Mouse (Mus musculus): Measurements from ENCODE around the gene Dcaf1. TPM values are rescaled to one million over a fixed set of nuclear protein-coding genes. Genes with fewer than 3 reads are reported as not detected.

Gene Dcaf1
- polyA plus RNA-seq, 1 experiment from 2014 or later = 15.9 TPM

DNA sequence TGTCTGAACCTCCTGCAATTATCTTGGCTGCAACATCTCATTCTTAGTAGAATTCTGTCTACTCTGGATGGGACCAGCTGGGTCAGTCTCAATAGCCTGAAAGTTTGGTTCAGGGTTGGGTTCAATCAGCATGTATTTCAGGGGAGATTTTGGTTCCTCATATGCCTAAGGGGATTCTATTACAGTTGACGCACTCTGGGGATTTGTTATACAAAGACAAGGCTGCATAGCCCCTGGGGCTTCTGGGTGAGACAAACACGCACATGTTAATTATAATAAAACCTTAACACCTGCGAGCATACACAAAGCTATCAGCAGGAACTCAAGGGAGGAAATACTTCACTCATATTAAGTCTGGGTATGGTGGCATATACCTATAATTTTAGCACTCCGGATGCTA lies 15.2 kb upstream of the Dcaf1 start:
- H3K4me2 ChIP-seq = no peak overlapping the region
- H3K4me3 ChIP-seq (replicated peaks) = no peak overlapping the region
- ATAC-seq (ENCODE audit: low FRiP score) = no peak
- peaks cover 5% of the 10 kb centered on the region; the same call in 1 of the 2 replicates for H3K9me3 ChIP-seq (replicated peaks)
- H3K9ac ChIP-seq (replicated peaks) = no peak overlapping the region
- no peak overlapping the region for H3K27ac ChIP-seq (replicated peaks)
- no peaks in the 10 kb centered on the region; the same call in 1 of the 2 replicates for H3K36me3 ChIP-seq
- no peaks in the 10 kb centered on the region for H3K27me3 ChIP-seq (replicated peaks)
- H3K4me1 ChIP-seq = no peaks in the 10 kb centered on the region
- WGBS = 75% methylated on average over 4 of the region's 4 CpGs

DNA sequence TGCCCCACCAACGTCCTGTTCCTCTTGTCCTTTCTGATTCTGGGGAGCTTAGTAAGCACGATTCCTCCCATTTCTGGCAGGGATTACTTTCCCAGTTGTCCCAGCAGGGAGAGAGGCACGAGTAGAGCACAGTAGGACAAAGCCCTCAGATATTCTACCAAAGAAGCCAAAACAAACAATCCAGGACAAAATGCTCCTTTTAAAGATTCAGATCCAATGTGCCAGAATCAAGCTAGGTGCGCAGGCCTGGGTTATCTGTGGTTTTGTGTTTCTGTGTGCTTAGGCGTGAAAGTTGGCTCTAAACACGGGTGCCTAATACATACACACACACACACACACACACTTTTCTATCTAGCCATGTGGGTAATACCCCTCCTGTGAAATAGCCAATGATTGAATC lies 3.5 kb upstream of the Dcaf1 start:
- Histone ChIP-seq H3K4me3 (replicated peaks) (no peak overlapping the region), H3K4me1 (peaks cover 11% of the 10 kb centered on the region), H3K36me3 (no peaks in the 10 kb centered on the region), H3K27ac (replicated peaks) (no peak overlapping the region), H3K27me3 (replicated peaks) (no peaks in the 10 kb centered on the region), H3K9ac (replicated peaks) (no peak overlapping the region), H3K4me2 (no peak overlapping the region), H3K9me3 (replicated peaks) (no peaks in the 10 kb centered on the region)
- no peak for ATAC-seq (ENCODE audit: low FRiP score)
- 75% methylated on average over 6 of the region's 6 CpGs for WGBS

DNA sequence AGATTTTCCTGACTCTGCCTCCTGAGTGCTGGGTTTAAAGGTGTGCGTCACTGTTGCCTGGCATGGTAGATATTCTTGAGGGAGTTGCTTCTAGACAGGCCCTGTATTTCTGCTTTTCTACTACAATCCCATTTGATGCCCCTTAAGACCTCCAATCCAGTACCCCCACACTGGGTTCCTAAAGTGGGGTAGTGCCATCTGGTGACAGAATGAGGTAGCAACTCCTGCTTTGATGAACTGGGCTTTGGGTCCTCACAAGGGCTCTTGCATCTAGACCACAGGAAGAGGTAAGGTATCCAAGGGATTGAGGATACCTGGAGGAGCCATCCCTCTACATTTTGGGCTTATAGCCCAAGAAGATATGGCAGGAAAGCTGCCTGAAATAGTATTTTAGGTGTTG lies 2.5 kb upstream of the Dcaf1 start:
- Histone ChIP-seq H3K4me2 (no peak overlapping the region), H3K27ac (replicated peaks) (no peak overlapping the region), H3K4me3 (replicated peaks) (no peak overlapping the region), H3K9me3 (replicated peaks) (no peaks in the 10 kb centered on the region), H3K36me3 (no peaks in the 10 kb centered on the region), H3K4me1 (peaks cover 15% of the 10 kb centered on the region), H3K27me3 (replicated peaks) (no peaks in the 10 kb centered on the region), H3K9ac (replicated peaks) (no peak overlapping the region)
- 92% methylated on average over 1 of the region's 1 CpGs for WGBS
- no peak for ATAC-seq (ENCODE audit: low FRiP score)

DNA sequence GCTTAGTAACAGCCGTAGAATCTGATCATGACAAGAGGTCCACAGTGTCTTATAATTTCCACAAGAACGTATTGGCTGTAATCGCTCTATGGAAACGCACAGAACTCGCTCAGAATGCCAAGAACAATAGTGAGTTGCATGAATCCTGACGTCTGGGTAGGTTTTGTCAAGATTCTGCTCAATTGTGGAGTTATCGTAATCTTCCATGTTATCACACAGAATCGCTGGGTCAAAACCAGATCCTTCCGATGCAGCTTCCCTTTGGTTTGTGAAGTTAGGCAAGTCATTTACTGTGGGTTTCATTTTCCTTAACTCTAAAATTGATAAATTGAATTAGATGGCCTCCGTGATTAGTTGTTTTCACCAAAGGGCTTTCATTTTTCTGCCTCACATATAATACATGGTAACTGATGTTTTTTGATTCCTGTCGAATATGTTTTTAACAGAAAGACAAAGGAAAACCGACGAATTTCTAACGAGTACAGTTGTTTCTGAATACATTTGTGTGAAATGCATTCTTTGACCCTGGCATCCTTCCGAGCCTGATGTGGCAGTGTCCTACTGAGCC lies 540 bp upstream of the Dcaf1 start:
- Histone ChIP-seq H3K27me3 (replicated peaks) (no peaks in the 10 kb centered on the region), H3K4me1 (peaks cover 15% of the 10 kb centered on the region), H3K4me2 (peak overlapping the region; percentile 64), H3K36me3 (no peaks in the 10 kb centered on the region), H3K9ac (replicated peaks) (peak overlapping the region; percentile 56), H3K9me3 (replicated peaks) (no peaks in the 10 kb centered on the region), H3K27ac (replicated peaks) (0 out of 2 replicates have a peak overlapping the region, but pooled peaks have one; percentile 64), H3K4me3 (replicated peaks) (peak overlapping the region; percentile 96)
- ATAC-seq (ENCODE audit: low FRiP score) = no peak
- WGBS = 49% methylated on average over 15 of the region's 15 CpGs

DNA sequence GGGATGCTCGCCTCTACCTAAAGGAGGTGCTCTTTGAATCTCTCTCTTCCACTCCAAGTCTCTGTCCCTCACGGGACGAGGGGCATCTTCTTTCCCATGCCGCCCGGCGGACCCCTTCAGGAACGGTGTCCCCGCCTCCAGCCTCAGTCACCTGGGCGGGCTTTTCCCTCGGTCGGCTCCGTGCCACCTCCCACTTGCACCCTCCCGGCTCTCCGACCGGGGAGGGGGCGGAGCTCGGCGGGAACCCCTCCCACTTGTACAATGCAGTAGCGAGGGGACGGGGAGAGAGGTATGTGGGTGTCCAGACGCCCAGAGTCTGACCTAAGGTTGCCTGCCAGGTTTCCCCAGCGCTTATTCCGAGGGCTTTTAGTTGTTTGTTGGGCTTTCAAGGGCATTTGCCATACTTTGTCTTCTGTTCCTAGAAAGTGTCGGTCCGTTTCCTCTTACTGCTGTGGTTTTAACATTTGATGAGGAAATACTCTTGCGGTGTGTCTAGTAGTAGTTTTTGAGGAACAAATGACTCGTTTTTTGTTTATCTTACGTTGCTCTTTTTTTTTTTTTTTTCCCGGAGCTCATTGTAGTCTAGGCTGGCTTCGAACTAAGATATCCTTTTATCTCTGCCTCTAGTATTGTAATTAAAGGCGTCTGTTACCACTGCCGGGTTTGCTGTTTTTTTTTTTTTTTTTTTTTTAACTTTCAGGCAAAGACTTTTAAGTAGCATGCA lies 869 bp downstream of the Dcaf1 start:
- Histone ChIP-seq H3K9me3 (replicated peaks) (no peaks in the 10 kb centered on the region), H3K9ac (replicated peaks) (peak overlapping the region; percentile 80), H3K4me3 (replicated peaks) (peak overlapping the region; percentile 96), H3K27me3 (replicated peaks) (no peaks in the 10 kb centered on the region), H3K4me1 (peaks cover 15% of the 10 kb centered on the region), H3K27ac (replicated peaks) (peak overlapping the region; percentile 93), H3K36me3 (no peaks in the 10 kb centered on the region), H3K4me2 (peak overlapping the region; percentile 96)
- 3% methylated on average over 29 of the region's 32 CpGs for WGBS
- peak; percentile 75 for ATAC-seq (ENCODE audit: low FRiP score)

DNA sequence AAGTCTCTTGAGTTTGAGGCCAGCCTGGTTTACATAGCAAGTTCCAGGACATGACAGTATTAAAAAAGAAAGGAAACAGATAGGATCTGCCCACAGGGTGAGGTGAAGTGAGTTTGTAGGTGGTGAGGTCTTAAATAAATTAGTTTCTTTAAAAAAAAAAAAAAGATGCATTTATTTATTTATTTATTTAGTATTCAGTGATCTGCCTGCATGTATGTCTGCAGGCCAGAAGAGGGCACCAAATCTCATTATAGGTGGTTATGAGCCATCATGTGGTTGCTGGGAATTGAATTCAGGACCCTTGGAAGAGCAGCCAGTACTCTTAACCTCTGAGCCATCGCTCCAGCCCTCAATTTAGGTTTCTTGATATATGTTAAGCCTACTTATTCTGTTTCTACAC lies 18.9 kb downstream of the Dcaf1 start:
- Histone ChIP-seq H3K27ac (replicated peaks) (no peak overlapping the region), H3K9me3 (replicated peaks) (no peaks in the 10 kb centered on the region), H3K27me3 (replicated peaks) (no peaks in the 10 kb centered on the region), H3K4me1 (no peaks in the 10 kb centered on the region), H3K4me2 (no peak overlapping the region), H3K9ac (replicated peaks) (no peak overlapping the region), H3K4me3 (replicated peaks) (no peak overlapping the region), H3K36me3 (peaks cover 61% of the 10 kb centered on the region)
- ATAC-seq (ENCODE audit: low FRiP score) = no peak
- 91% methylated on average over 1 of the region's 1 CpGs for WGBS

DNA sequence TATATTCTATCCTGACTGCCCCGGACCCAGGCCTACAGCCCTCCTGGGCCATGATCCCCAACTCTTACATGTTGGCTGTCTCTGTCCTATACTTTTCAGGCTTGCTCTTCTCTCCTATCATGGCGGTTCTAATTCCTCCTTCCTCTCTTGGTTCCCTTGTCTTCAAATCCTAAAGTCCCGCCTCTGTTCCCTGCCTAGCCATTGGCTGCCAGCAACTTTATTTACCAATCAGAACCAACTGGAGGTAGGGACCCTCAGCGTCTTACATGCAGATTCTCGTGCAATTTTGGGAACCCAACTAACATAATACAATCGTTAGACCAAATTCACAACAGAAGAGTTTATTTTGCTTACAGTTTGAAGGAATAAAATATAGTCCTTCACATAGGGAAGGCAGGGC lies 21.1 kb downstream of the Dcaf1 start:
- Histone ChIP-seq H3K9me3 (replicated peaks) (no peaks in the 10 kb centered on the region), H3K36me3 (peaks cover 61% of the 10 kb centered on the region), H3K4me3 (replicated peaks) (no peak overlapping the region), H3K27me3 (replicated peaks) (no peaks in the 10 kb centered on the region), H3K27ac (replicated peaks) (no peak overlapping the region), H3K4me1 (no peaks in the 10 kb centered on the region), H3K4me2 (no peak overlapping the region), H3K9ac (replicated peaks) (no peak overlapping the region)
- no peak for ATAC-seq (ENCODE audit: low FRiP score)
- WGBS = 94% methylated on average over 6 of the region's 6 CpGs

DNA sequence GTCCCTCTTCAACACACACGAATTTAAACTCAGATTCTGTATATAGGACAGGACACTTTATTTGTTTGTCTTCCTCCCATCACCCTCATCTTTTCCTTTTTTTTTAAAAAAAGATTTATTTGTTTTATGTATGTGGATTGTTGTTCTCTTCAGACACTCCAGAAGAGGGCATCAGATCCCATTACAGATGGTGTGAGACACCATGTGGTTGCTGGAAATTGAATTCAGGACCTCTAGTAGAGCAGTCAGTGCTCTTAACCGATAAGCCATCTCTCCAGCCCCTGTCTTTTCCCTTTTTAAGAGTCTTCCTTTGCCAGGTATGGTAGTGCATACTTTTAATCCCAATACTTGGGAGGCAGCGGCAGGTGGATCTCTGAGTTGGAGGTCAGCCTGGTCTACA lies 35.0 kb downstream of the Dcaf1 start:
- Histone ChIP-seq H3K9me3 (replicated peaks) (no peaks in the 10 kb centered on the region), H3K27ac (replicated peaks) (no peak overlapping the region), H3K4me2 (no peak overlapping the region), H3K36me3 (peaks cover 70% of the 10 kb centered on the region), H3K9ac (replicated peaks) (no peak overlapping the region), H3K4me1 (no peaks in the 10 kb centered on the region), H3K27me3 (replicated peaks) (no peaks in the 10 kb centered on the region), H3K4me3 (replicated peaks) (no peak overlapping the region)
- WGBS = 90% methylated on average over 3 of the region's 3 CpGs
- no peak for ATAC-seq (ENCODE audit: low FRiP score)

DNA sequence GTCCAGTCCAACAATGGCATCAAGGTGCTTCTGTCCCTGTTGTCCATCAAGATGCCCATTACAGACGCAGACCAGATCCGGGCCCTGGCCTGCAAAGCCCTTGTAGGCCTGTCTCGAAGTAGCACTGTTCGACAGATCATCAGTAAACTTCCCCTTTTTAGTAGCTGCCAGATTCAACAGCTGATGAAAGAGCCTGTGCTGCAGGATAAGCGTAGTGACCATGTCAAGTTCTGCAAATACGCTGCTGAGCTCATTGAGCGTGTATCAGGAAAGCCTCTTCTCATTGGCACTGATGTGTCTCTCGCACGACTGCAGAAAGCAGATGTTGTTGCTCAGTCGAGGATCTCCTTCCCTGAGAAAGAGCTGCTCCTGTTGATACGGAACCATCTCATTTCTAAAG lies 36.4 kb downstream of the Dcaf1 start:
- Histone ChIP-seq H3K9me3 (replicated peaks) (no peaks in the 10 kb centered on the region), H3K4me1 (no peaks in the 10 kb centered on the region), H3K27ac (replicated peaks) (no peak overlapping the region), H3K27me3 (replicated peaks) (no peaks in the 10 kb centered on the region), H3K4me3 (replicated peaks) (no peak overlapping the region), H3K4me2 (no peak overlapping the region), H3K9ac (replicated peaks) (no peak overlapping the region), H3K36me3 (peaks cover 72% of the 10 kb centered on the region)
- ATAC-seq (ENCODE audit: low FRiP score) = no peak
- WGBS = 90% methylated on average over 11 of the region's 11 CpGs

DNA sequence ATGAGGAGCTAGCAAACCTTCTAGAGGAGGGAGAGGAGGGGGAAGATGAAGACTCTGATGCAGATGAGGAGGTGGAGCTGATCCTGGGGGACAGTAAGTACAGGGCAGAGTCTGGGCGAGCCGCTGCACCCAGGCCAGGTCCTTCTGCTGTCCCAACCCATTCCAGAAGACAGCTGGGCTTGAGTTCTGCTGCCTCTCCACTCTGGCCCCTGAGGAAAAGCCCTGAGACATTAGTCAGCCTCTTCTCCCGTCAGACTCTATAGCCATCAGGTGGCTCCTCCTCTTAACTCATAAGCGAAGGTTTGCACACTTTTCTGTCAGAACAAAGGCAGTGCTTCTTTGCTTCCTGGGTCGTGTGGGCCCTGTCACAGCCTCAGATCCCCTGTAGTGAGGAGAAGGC lies 52.5 kb downstream of the Dcaf1 start:
- Histone ChIP-seq H3K9me3 (replicated peaks) (no peaks in the 10 kb centered on the region), H3K4me1 (no peaks in the 10 kb centered on the region), H3K9ac (replicated peaks) (no peak overlapping the region), H3K36me3 (peaks cover 51% of the 10 kb centered on the region), H3K27me3 (replicated peaks) (no peaks in the 10 kb centered on the region), H3K4me2 (no peak overlapping the region), H3K27ac (replicated peaks) (no peak overlapping the region), H3K4me3 (replicated peaks) (no peak overlapping the region)
- WGBS = 89% methylated on average over 5 of the region's 5 CpGs
- ATAC-seq (ENCODE audit: low FRiP score) = no peak

DNA sequence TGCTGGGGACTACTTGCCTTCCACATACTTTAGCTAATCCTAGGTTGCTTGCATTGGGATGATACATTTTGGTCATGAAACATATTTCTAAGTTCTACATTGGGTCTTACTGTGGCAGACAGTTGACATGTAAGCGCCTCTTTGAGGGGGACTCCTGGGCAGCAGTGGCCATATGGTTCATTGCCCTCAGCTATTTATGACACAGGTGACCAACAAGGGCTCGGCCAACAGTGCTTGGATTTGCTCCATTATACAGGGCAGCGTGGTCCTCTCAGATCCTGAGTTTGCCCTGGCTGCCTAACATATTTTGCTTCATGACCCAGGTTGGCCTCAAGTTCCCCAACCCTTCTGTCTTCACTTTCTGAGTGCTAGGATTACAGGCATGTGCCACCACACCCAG lies 55.0 kb downstream of the Dcaf1 start:
- H3K4me1 ChIP-seq = peaks cover 7% of the 10 kb centered on the region
- H3K36me3 ChIP-seq = peaks cover 61% of the 10 kb centered on the region
- no peak overlapping the region for H3K9ac ChIP-seq (replicated peaks)
- no peak for ATAC-seq (ENCODE audit: low FRiP score)
- H3K27ac ChIP-seq (replicated peaks) = no peak overlapping the region
- H3K9me3 ChIP-seq (replicated peaks) = no peaks in the 10 kb centered on the region
- H3K27me3 ChIP-seq (replicated peaks) = no peaks in the 10 kb centered on the region
- no peak overlapping the region for H3K4me2 ChIP-seq
- H3K4me3 ChIP-seq (replicated peaks) = no peak overlapping the region
- 85% methylated on average over 3 of the region's 3 CpGs for WGBS

DNA sequence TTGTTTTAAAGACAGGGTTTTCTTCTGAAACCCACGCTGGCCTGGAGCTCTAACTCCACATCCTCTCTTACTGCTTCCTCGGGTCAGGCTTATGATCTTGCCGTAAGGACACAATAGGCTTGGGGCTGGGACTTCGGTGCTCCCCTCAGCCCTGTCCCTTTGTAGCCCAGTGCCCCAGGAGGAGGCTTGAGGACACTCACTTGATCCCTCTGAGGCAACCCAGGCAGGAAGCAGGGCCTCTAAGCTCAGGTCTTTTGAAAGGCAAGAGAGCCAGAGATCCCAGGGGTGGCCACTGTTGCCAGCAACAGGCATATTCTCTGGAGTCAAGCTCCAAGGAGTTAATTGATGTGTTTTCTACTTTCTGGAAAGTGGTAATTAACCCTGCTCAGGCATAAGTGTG lies 57.8 kb downstream of the Dcaf1 start:
- Histone ChIP-seq H3K4me3 (replicated peaks) (no peak overlapping the region), H3K9me3 (replicated peaks) (no peaks in the 10 kb centered on the region), H3K36me3 (peaks cover 66% of the 10 kb centered on the region), H3K4me1 (peaks cover 34% of the 10 kb centered on the region), H3K27ac (replicated peaks) (0 out of 2 replicates have a peak overlapping the region, but pooled peaks have one; percentile 37), H3K27me3 (replicated peaks) (no peaks in the 10 kb centered on the region), H3K9ac (replicated peaks) (no peak overlapping the region), H3K4me2 (no peak overlapping the region)
- no peak for ATAC-seq (ENCODE audit: low FRiP score)
- WGBS = 66% methylated on average over 4 of the region's 4 CpGs
